In the genomic region with DNA sequence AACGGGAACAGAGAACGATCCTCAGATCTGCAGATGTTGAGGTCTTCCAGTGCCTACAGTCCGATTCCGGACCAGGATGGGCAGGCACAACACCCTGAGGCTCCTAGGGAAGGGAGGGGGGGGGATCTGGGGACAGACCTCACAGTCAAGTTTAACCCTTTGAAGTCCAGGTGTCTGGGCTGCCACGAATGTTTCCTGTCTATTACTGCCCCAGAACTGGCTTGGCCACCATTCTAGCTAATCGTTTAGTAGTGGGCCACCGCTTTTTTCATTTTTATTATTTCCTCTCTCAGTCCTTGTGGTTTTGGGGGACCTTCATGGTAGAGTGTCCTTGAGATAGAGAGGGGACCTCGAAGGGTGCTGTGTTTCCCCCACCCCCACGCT, we compare ENCODE assay signal across 13 mouse cellular contexts. TPM values are rescaled to one million over a fixed set of nuclear protein-coding genes. Genes with fewer than 3 reads are reported as not detected.
DNase-seq lines count a peak whose midpoint lies in the region; ATAC-seq and TF ChIP-seq lines count a peak whose summit lies in the region.
"Had no signal": no experiment of that assay in that cellular context is flagged by ENCODE, and none has a peak within 500 bp of the region (broad histone marks: within the 10 kb centered on the region; RNA-seq: fewer than 3 reads in every experiment).

No protein-coding gene starts in this region.

- 0 out of 2 replicates have a peak overlapping the region, but pooled peaks have one; percentile 80 for H3K9ac ChIP-seq in ES-E14 (ENCODE audit: insufficient read depth, low read depth, low read length, poor library complexity, severe bottlenecking)
- H3K9ac ChIP-seq in midbrain, embryonic 12.5 days (replicated peaks) = peak overlapping the region; percentile 68; the same call in 1 of the 2 replicates

- in situ Hi-C loops in ES-E14 (cut with MboI; ENCODE audit: low sequenced_read_pairs in 2 of 2, unreplicated experiment in 2 of 2) = no loop called here

- H3K4me2 ChIP-seq in midbrain, embryonic 12.5 days (replicated peaks) = peak overlapping the region; percentile 86

- peak overlapping the region; percentile 29 for H3K4me3 ChIP-seq in cerebellum, adult 2 months (replicated peaks; ENCODE audit: insufficient read depth, low read depth, low read length)
- H3K4me3 ChIP-seq in ES-E14 (ENCODE audit: insufficient read depth in 1 of 2, low read depth in 1 of 2, low read length in 2 of 2, poor library complexity in 1 of 2, severe bottlenecking in 1 of 2) = peak overlapping the region; percentile 63 to 83
- peak overlapping the region; percentile 62 for H3K4me3 ChIP-seq in hindbrain, embryonic 10.5 days
- H3K4me3 ChIP-seq in midbrain, embryonic 12.5 days = peak overlapping the region; percentile 54
- H3K4me3 ChIP-seq: erythroblast, embryonic 14.5 days; heart, adult 2 months had no signal

- H3K36me3 ChIP-seq in ES-E14 (ENCODE audit: control insufficient read depth, insufficient read depth, low read length, poor library complexity, severe bottlenecking) = no peaks in the 10 kb centered on the region
- H3K36me3 ChIP-seq in hindbrain, embryonic 10.5 days = no peaks in the 10 kb centered on the region
- no peaks in the 10 kb centered on the region for H3K36me3 ChIP-seq in midbrain, embryonic 12.5 days

- no peak for DNase-seq in cerebellum, adult 2 months
- no peak for DNase-seq in cerebellum, postnatal 14 days
- no peak for DNase-seq in ES-E14 (ENCODE audit: low read depth, low spot score)
- no peak for DNase-seq in hindbrain, embryonic 10.5 days (ENCODE audit: low spot score)
- DNase-seq in thymus, postnatal 25 days = no peak
- no peak for DNase-seq in embryo, embryonic 9.5 days (ENCODE audit: extremely low spot score)
- no peak for DNase-seq in thymus, postnatal 36 days
- DNase-seq: adrenal gland, adult 8-10 months; cerebellum, adult 11 months; heart, adult 2 months; kidney, postnatal 36 days had no signal

- H3K27ac ChIP-seq in cerebellum, adult 2 months (ENCODE audit: insufficient read depth, low read length) = no peak overlapping the region
- no peak overlapping the region for H3K27ac ChIP-seq in ES-E14 (ENCODE audit: insufficient read depth, low read depth, low read length, poor library complexity, severe bottlenecking)
- H3K27ac ChIP-seq in hindbrain, embryonic 10.5 days = peak overlapping the region; percentile 90
- no peak overlapping the region for H3K27ac ChIP-seq in midbrain, embryonic 12.5 days (replicated peaks)
- H3K27ac ChIP-seq: heart, adult 2 months had no signal

- no peak for TF ChIP-seq CTCF in cerebellum, adult 2 months (IDR thresholded peaks at IDR 0.05; ENCODE audit: borderline replicate concordance, insufficient read depth, low read depth, low read length)

- H3K27me3 ChIP-seq in cerebellum, adult 2 months (ENCODE audit: control insufficient read depth, insufficient read depth, low read length) = peaks cover 3% of the 10 kb centered on the region; the same call in 1 of the 2 replicates
- H3K27me3 ChIP-seq in hindbrain, embryonic 10.5 days (ENCODE audit: insufficient read depth, poor library complexity, severe bottlenecking) = peaks cover 100% of the 10 kb centered on the region
- peaks cover 98% of the 10 kb centered on the region for H3K27me3 ChIP-seq in midbrain, embryonic 12.5 days

- TF ChIP-seq POLR2A in cerebellum, adult 2 months (IDR thresholded peaks at IDR 0.05; ENCODE audit: borderline replicate concordance, insufficient read depth, low read length) = no peak

- 8% methylated on average over 9 of the region's 9 CpGs for WGBS in cerebellum, adult 2 months
- 18% methylated on average over 9 of the region's 9 CpGs for WGBS in hindbrain, embryonic 10.5 days
- WGBS in midbrain, embryonic 12.5 days = 17% methylated on average over 9 of the region's 9 CpGs

- no peaks in the 10 kb centered on the region for H3K9me3 ChIP-seq in ES-E14 (ENCODE audit: control insufficient read depth, insufficient read depth, low read depth, low read length)
- H3K9me3 ChIP-seq in hindbrain, embryonic 10.5 days = no peaks in the 10 kb centered on the region
- H3K9me3 ChIP-seq in midbrain, embryonic 12.5 days = no peaks in the 10 kb centered on the region

- no peaks in the 10 kb centered on the region for H3K4me1 ChIP-seq in cerebellum, adult 2 months (ENCODE audit: control insufficient read depth, insufficient read depth, low read length)
- peaks cover 3 to 45% of the 10 kb centered on the region in 2 experiments; a peak in 3 of 4 replicates for H3K4me1 ChIP-seq in ES-E14 (ENCODE audit: control insufficient read depth in 2 of 2, insufficient read depth in 2 of 2, low read length in 2 of 2, poor library complexity in 1 of 2)
- peaks cover 92% of the 10 kb centered on the region for H3K4me1 ChIP-seq in hindbrain, embryonic 10.5 days (replicated peaks)
- H3K4me1 ChIP-seq in midbrain, embryonic 12.5 days = peaks cover 75% of the 10 kb centered on the region

- ATAC-seq in midbrain, embryonic 12.5 days (ENCODE audit: low FRiP score, low read depth) = no peak

TF ChIP-seq in ES-E14, 5 proteins besides CTCF, POLR2A, EP300 and RAD21:
- TF ChIP-seq ZNF384 (IDR thresholded peaks at IDR 0.05; ENCODE audit: low read depth, low read length) (no peak), HCFC1 (IDR thresholded peaks at IDR 0.05; ENCODE audit: borderline replicate concordance, insufficient read depth, low read length) (no peak), MAFK (IDR thresholded peaks at IDR 0.05; ENCODE audit: insufficient read depth, low read depth, low read length) (no peak), CHD2 (IDR thresholded peaks at IDR 0.05; ENCODE audit: low read depth, low read length) (no peak), ZC3H11A (IDR thresholded peaks at IDR 0.05; ENCODE audit: borderline replicate concordance, low read depth, low read length) (no peak)

RNA-seq across cellular contexts. Expression of a gene that starts 1.6 kb away (rescaled TPM):
- polyA plus RNA-seq in cerebellum, adult 2 months (2012; rRNA removed) = 18.2 and 20.5 TPM in 2 replicates
- 9.8 and 13.6 TPM in 2 replicates for total RNA-seq in ES-E14 (2012; rRNA removed)
- 0.80 and 1.1 TPM in 2 replicates for polyA plus RNA-seq in hindbrain, embryonic 10.5 days (2016; fragmentation: Nextera tagmentation; extraction: Ambion mirVana)
- 1.5 and 1.7 TPM in 2 replicates for polyA plus RNA-seq in midbrain, embryonic 12.5 days (2016; fragmentation: Nextera tagmentation; extraction: Ambion mirVana)
- polyA plus RNA-seq: erythroblast, embryonic 14.5 days had no signal
